Mouse (Mus musculus) cerebellum, adult 2 months (tissue): ENCODE measurements around the gene Hmmr. TPM values are rescaled to one million over a fixed set of nuclear protein-coding genes. Genes with fewer than 3 reads are reported as not detected.

ENCODE experiments used
- DNase-seq, 2 experiments: peaks; one replicate each; pipeline ENCODE4 v3.0.0; 2021
- H3K27ac ChIP-seq: fragments of 200-500 bp; 2 replicates; pipeline ENCODE4 v1.5.1; 2012; ENCODE audit warnings: low read length, control low read depth, inconsistent platforms; ENCODE audit not compliant: insufficient read depth
- H3K27me3 ChIP-seq: fragments of 200-500 bp; 2 replicates; pipeline ENCODE4 v1.6.1; 2012; ENCODE audit warnings: inconsistent platforms, mild to moderate bottlenecking, low read length, moderate library complexity; ENCODE audit not compliant: control insufficient read depth, insufficient read depth
- H3K4me1 ChIP-seq: fragments of 200-500 bp; 2 replicates; pipeline ENCODE4 v1.6.1; 2011; ENCODE audit warnings: low read length; ENCODE audit not compliant: control insufficient read depth, insufficient read depth
- H3K4me3 ChIP-seq: fragments of 200-500 bp; replicated peaks from 2 replicates; pipeline ENCODE3; 2011; ENCODE audit warnings: mild to moderate bottlenecking, low read depth, low read length, control low read depth; ENCODE audit not compliant: insufficient read depth
- CTCF ChIP-seq: fragments of 200-500 bp; IDR thresholded peaks from 2 replicates; pipeline ENCODE4 v1.5.1; 2011; ENCODE audit warnings: low read depth, mild to moderate bottlenecking, control low read depth, low read length, moderate library complexity, borderline replicate concordance; ENCODE audit not compliant: insufficient read depth
- POLR2A ChIP-seq: fragments of 200-500 bp; IDR thresholded peaks from 2 replicates; pipeline ENCODE4 v1.6.1; 2011; ENCODE audit warnings: low read length, control low read depth, borderline replicate concordance; ENCODE audit not compliant: insufficient read depth
- WGBS: fragments of 180-500 bp; shearing (Covaris S2); methylation state at CpG from one replicate; pipeline ENCODE4 v1.1.7; 2018; 5-methylcytosine and 5-hydroxymethylcytosine counted together
- polyA plus RNA-seq: library from polyadenylated mRNA; depleted of rRNA; stranded (reverse); fragments of >200 nt; gene quantifications from 2 replicates; pipeline ENCODE4 v1.2.3, GENCODE M21; 2012

Hmmr gene
- polyA plus RNA-seq, 1 experiment = 0.08 TPM

GRCm38 (mm10) chr11:40755109-40755627, 21.9 kb upstream of the Hmmr start, which contains the start of gene Ccng1:
TSS of gene Ccng1 (minus strand) at chr11:40755311.
- Histone ChIP-seq H3K27ac (peak within 1 kb of the TSS; percentile 70), H3K4me1 (peaks cover 10% of the 10 kb centered on the region; the same call in 1 of the 2 replicates), H3K4me3 (peak within 1 kb of the TSS; percentile 79), H3K27me3 (no peaks in the 10 kb centered on the region)
- WGBS = 1% methylated on average over 25 of the region's 25 CpGs
- peak; percentile 91 to 97 for DNase-seq
- TF ChIP-seq CTCF = no peak
- peak; percentile 88 for TF ChIP-seq POLR2A

- no peak for TF ChIP-seq CTCF
- no peak for TF ChIP-seq POLR2A
- 1% methylated on average over 19 of the region's 19 CpGs for WGBS
- no peaks in the 10 kb centered on the region for H3K27me3 ChIP-seq
- peak overlapping the region; percentile 79 for H3K4me3 ChIP-seq
- peak overlapping the region; percentile 70 for H3K27ac ChIP-seq
- peaks cover 5% of the 10 kb centered on the region; the same call in 1 of the 2 replicates for H3K4me1 ChIP-seq
- DNase-seq = no peak
Measured at GRCm38 (mm10) chr11:40754664-40755107, 21.5 kb upstream of the Hmmr start.

GRCm38 (mm10) chr11:40753836-40754235, 20.6 kb upstream of the Hmmr start:
- H3K4me3 ChIP-seq = no peak overlapping the region
- H3K27ac ChIP-seq = no peak overlapping the region
- TF ChIP-seq POLR2A (no peak), CTCF (no peak)
- WGBS = 47% methylated on average over 6 of the region's 6 CpGs
- no peaks in the 10 kb centered on the region for H3K27me3 ChIP-seq
- peaks cover 4% of the 10 kb centered on the region; the same call in 1 of the 2 replicates for H3K4me1 ChIP-seq
- no peak for DNase-seq

GRCm38 (mm10) chr11:40747716-40748115, 14.5 kb upstream of the Hmmr start:
- H3K4me3 ChIP-seq = no peak overlapping the region
- DNase-seq = no peak
- no peaks in the 10 kb centered on the region for H3K27me3 ChIP-seq
- TF ChIP-seq CTCF (no peak), POLR2A (no peak)
- H3K27ac ChIP-seq = no peak overlapping the region
- H3K4me1 ChIP-seq = no peaks in the 10 kb centered on the region
- WGBS = 71% methylated on average over 2 of the region's 2 CpGs

- no peak overlapping the region for H3K27ac ChIP-seq
- no peak for DNase-seq
- no peaks in the 10 kb centered on the region for H3K27me3 ChIP-seq
- H3K4me1 ChIP-seq = no peaks in the 10 kb centered on the region
- H3K4me3 ChIP-seq = no peak overlapping the region
- TF ChIP-seq CTCF = no peak
- TF ChIP-seq POLR2A = no peak
- WGBS = 93% methylated on average over 12 of the region's 12 CpGs
Measured at GRCm38 (mm10) chr11:40746361-40746760, 13.1 kb upstream of the Hmmr start.

- no peaks in the 10 kb centered on the region for H3K27me3 ChIP-seq
- TF ChIP-seq CTCF (no peak), POLR2A (no peak)
- WGBS = 90% methylated on average over 3 of the region's 3 CpGs
- no peak for DNase-seq
- H3K4me3 ChIP-seq = no peak overlapping the region
- H3K27ac ChIP-seq = no peak overlapping the region
- no peaks in the 10 kb centered on the region for H3K4me1 ChIP-seq
Measured at GRCm38 (mm10) chr11:40744348-40744747, 11.1 kb upstream of the Hmmr start.

GRCm38 (mm10) chr11:40741605-40742262, 8.5 kb upstream of the Hmmr start:
- no peak for TF ChIP-seq CTCF
- no peak for TF ChIP-seq POLR2A
- Histone ChIP-seq H3K4me1 (no peaks in the 10 kb centered on the region), H3K27me3 (no peaks in the 10 kb centered on the region), H3K27ac (no peak overlapping the region), H3K4me3 (no peak overlapping the region)
- no peak for DNase-seq
- WGBS = 93% methylated on average over 12 of the region's 12 CpGs

- H3K4me1 ChIP-seq = 0 out of 2 replicates have a peak, but pooled peaks cover 2% of the 10 kb centered on the region
- no peaks in the 10 kb centered on the region for H3K27me3 ChIP-seq
- H3K27ac ChIP-seq = no peak overlapping the region
- no peak for DNase-seq
- WGBS = 89% methylated on average over 3 of the region's 3 CpGs
- TF ChIP-seq POLR2A (no peak), CTCF (no peak)
- no peak overlapping the region for H3K4me3 ChIP-seq
Measured at GRCm38 (mm10) chr11:40737369-40737768, 4.1 kb upstream of the Hmmr start.
